Mouse (Mus musculus) spleen, postnatal 14 days (tissue): Measurements from ENCODE around the gene Gabrd.

Experiments used
- DNase-seq, 2 experiments: peaks; one replicate each; pipeline ENCODE4 v3.0.0; 2021 to 2022; ENCODE audit warnings: low spot score in 2 of 2

Gabrd gene

DNA sequence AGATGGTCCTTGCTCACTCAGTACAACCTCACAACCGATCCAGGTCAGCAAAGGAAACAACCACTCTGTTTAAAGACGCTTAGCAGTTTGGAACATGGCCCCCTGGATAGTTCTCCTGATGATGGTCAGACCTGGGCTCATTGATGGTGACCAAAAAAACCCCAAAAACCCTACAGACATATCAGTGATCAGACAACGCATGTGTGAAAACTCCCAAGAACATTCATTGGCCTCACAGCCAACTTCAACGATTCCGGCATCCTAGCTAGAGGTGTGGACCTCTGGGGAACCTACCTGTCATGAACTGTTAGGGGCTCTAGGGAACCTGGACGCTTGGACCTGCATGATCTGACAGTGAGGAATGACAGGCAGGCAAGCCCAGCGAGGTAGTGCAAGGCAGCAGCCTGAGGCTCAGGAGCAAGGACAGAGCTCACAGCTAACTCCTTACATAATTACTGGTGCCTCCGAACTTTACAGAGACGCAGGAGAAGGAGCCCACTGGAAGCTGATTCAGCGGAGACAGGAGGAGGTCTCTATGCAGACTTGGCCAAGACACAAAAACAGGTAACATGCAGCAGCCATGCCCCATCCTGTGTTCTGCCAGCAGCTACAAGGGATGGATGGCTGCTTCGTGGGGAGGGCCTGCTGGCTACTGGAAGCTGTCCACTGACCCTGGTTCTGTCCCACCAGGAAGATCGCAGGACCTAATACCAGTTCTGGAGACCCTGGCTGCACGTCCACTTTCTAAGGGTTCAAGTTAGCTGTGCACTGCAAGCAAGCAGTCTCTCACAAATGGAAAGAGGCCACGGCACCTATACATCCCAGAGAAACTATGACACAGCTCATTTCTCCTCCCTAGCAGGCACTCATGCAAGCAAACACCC is 54.3 kb downstream of the Gabrd start:
- DNase-seq, result no peak

DNA sequence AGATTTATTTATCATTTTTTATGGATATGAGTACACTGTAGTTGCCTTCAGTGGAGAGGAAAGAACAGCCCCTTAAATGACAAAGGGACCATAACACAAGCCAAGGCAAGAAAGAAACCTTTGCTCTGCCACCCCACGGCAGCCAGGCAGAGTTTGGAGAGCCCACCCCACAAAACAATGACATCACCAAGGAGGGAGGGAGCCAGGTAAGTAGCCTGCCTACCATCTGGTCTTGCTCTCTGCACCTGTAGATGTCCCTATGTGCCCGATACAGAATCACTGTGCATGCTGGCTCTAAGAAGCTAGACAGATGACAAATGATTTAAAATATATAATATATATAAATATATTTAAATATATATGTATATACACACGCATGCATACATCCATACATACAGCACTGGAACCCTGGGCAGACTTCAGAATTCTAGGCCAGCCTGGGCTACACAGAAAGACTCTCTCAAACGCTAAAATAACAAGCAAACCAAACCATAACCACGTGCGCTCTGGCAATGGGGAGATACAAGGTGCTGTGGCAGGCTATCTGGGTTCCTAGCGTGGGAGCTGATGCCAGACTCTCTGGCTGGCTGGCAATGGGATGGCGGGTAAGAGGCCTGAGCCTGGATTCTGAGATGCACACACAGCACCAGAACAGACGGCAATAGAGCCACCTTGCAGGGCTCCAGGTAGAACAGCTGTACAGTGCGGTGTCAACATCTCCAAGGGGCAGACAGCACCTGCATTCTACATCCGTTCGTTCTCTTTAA is 61.4 kb downstream of the Gabrd start:
- DNase-seq, result no peak
